Mouse (Mus musculus): ENCODE results near the gene Rora. TPM values are rescaled to one million over a fixed set of nuclear protein-coding genes. Genes with fewer than 3 reads are reported as not detected.
A peak's percentile ranks its signal among the peaks of the same experiment; 100 is the strongest.

Gene Rora
- polyA plus RNA-seq, 1 experiment from 2014 or later, result 12.5 TPM

- Histone ChIP-seq H3K4me3 (no peak overlapping the region), H3K27ac (no peak overlapping the region), H3K9me3 (no peaks in the 10 kb centered on the region), H3K36me3 (no peaks in the 10 kb centered on the region), H3K9ac (no peak overlapping the region), H3K4me1 (peaks cover 9% of the 10 kb centered on the region; the same call in 1 of the 2 replicates), H3K27me3 (no peaks in the 10 kb centered on the region), H3K4me2 (replicated peaks) (no peak overlapping the region)
- ATAC-seq (ENCODE audit: insufficient number of reproducible peaks, insufficient read depth, low FRiP score, low TSS enrichment), result no peak
- 92% methylated on average over 8 of the region's 8 CpGs for WGBS
Observed at GRCm38 (mm10) chr9:69250326-69250725, 596.7 kb downstream of the Rora start.

- Histone ChIP-seq H3K27ac (no peak overlapping the region), H3K4me3 (no peak overlapping the region), H3K9ac (no peak overlapping the region), H3K4me2 (replicated peaks) (no peak overlapping the region), H3K9me3 (no peaks in the 10 kb centered on the region), H3K36me3 (no peaks in the 10 kb centered on the region), H3K4me1 (peaks cover 7% of the 10 kb centered on the region; the same call in 1 of the 2 replicates), H3K27me3 (no peaks in the 10 kb centered on the region)
- WGBS, result 43% methylated on average over 5 of the region's 5 CpGs
- ATAC-seq (ENCODE audit: insufficient number of reproducible peaks, insufficient read depth, low FRiP score, low TSS enrichment), result no peak
Observed at GRCm38 (mm10) chr9:69258506-69258905, 604.9 kb downstream of the Rora start.

- H3K4me2 ChIP-seq (replicated peaks), result 0 out of 2 replicates have a peak overlapping the region, but pooled peaks have one; percentile 1
- H3K9ac ChIP-seq, result 0 out of 2 replicates have a peak overlapping the region, but pooled peaks have one; percentile 16
- peak; percentile 10; the same call in 1 of the 2 replicates for ATAC-seq (ENCODE audit: insufficient number of reproducible peaks, insufficient read depth, low FRiP score, low TSS enrichment)
- H3K4me3 ChIP-seq, result no peak overlapping the region
- WGBS, result 4% methylated on average over 9 of the region's 9 CpGs
- H3K36me3 ChIP-seq, result no peaks in the 10 kb centered on the region
- no peaks in the 10 kb centered on the region for H3K9me3 ChIP-seq
- no peaks in the 10 kb centered on the region for H3K27me3 ChIP-seq
- peaks cover 7% of the 10 kb centered on the region; the same call in 1 of the 2 replicates for H3K4me1 ChIP-seq
- no peak overlapping the region for H3K27ac ChIP-seq
Observed at GRCm38 (mm10) chr9:69259382-69259781, 605.8 kb downstream of the Rora start.

GRCm38 (mm10) chr9:69265151-69265550 is 611.6 kb downstream of the Rora start:
- no peak overlapping the region for H3K4me3 ChIP-seq
- 77% methylated on average over 7 of the region's 7 CpGs for WGBS
- no peak overlapping the region for H3K9ac ChIP-seq
- H3K4me1 ChIP-seq, result no peaks in the 10 kb centered on the region
- no peaks in the 10 kb centered on the region for H3K27me3 ChIP-seq
- no peak overlapping the region for H3K27ac ChIP-seq
- H3K36me3 ChIP-seq, result no peaks in the 10 kb centered on the region
- H3K4me2 ChIP-seq (replicated peaks), result no peak overlapping the region
- H3K9me3 ChIP-seq, result no peaks in the 10 kb centered on the region
- no peak for ATAC-seq (ENCODE audit: insufficient number of reproducible peaks, insufficient read depth, low FRiP score, low TSS enrichment)

GRCm38 (mm10) chr9:69270374-69270773 is 616.8 kb downstream of the Rora start:
- Histone ChIP-seq H3K4me1 (no peaks in the 10 kb centered on the region), H3K27ac (no peak overlapping the region), H3K9ac (no peak overlapping the region), H3K4me3 (no peak overlapping the region), H3K4me2 (replicated peaks) (no peak overlapping the region), H3K27me3 (no peaks in the 10 kb centered on the region), H3K9me3 (no peaks in the 10 kb centered on the region), H3K36me3 (no peaks in the 10 kb centered on the region)
- ATAC-seq (ENCODE audit: insufficient number of reproducible peaks, insufficient read depth, low FRiP score, low TSS enrichment), result no peak
- 59% methylated on average over 8 of the region's 8 CpGs for WGBS

- H3K36me3 ChIP-seq, result no peaks in the 10 kb centered on the region
- no peak for ATAC-seq (ENCODE audit: insufficient number of reproducible peaks, insufficient read depth, low FRiP score, low TSS enrichment)
- WGBS, result 56% methylated on average over 7 of the region's 7 CpGs
Observed at GRCm38 (mm10) chr9:69270931-69271330, 617.3 kb downstream of the Rora start.

GRCm38 (mm10) chr9:69272884-69273283 is 619.3 kb downstream of the Rora start:
- Histone ChIP-seq H3K36me3 (no peaks in the 10 kb centered on the region), H3K9ac (no peak overlapping the region), H3K4me3 (no peak overlapping the region), H3K4me1 (no peaks in the 10 kb centered on the region), H3K27me3 (no peaks in the 10 kb centered on the region), H3K4me2 (replicated peaks) (no peak overlapping the region), H3K9me3 (no peaks in the 10 kb centered on the region), H3K27ac (no peak overlapping the region)
- 80% methylated on average over 9 of the region's 9 CpGs for WGBS
- no peak for ATAC-seq (ENCODE audit: insufficient number of reproducible peaks, insufficient read depth, low FRiP score, low TSS enrichment)

More at GRCm38 (mm10) chr9:69270931-69271330, 617.3 kb downstream of the Rora start:
- H3K4me2 ChIP-seq (replicated peaks), result no peak overlapping the region
- H3K9ac ChIP-seq, result no peak overlapping the region
- no peaks in the 10 kb centered on the region for H3K27me3 ChIP-seq
- H3K4me1 ChIP-seq, result no peaks in the 10 kb centered on the region
- H3K27ac ChIP-seq, result no peak overlapping the region
- no peak overlapping the region for H3K4me3 ChIP-seq
- no peaks in the 10 kb centered on the region for H3K9me3 ChIP-seq

GRCm38 (mm10) chr9:69274766-69275485 is 621.3 kb downstream of the Rora start:
- H3K9ac ChIP-seq, result no peak overlapping the region
- 78% methylated on average over 10 of the region's 10 CpGs for WGBS
- H3K4me2 ChIP-seq (replicated peaks), result no peak overlapping the region
- no peaks in the 10 kb centered on the region for H3K4me1 ChIP-seq
- no peaks in the 10 kb centered on the region for H3K27me3 ChIP-seq
- no peaks in the 10 kb centered on the region for H3K9me3 ChIP-seq
- H3K36me3 ChIP-seq, result no peaks in the 10 kb centered on the region
- no peak overlapping the region for H3K27ac ChIP-seq
- H3K4me3 ChIP-seq, result no peak overlapping the region
- no peak for ATAC-seq (ENCODE audit: insufficient number of reproducible peaks, insufficient read depth, low FRiP score, low TSS enrichment)

- Histone ChIP-seq H3K36me3 (no peaks in the 10 kb centered on the region), H3K27me3 (no peaks in the 10 kb centered on the region), H3K9me3 (no peaks in the 10 kb centered on the region), H3K4me3 (no peak overlapping the region), H3K27ac (no peak overlapping the region), H3K9ac (no peak overlapping the region), H3K4me2 (replicated peaks) (no peak overlapping the region), H3K4me1 (no peaks in the 10 kb centered on the region)
- 57% methylated on average over 10 of the region's 10 CpGs for WGBS
- ATAC-seq (ENCODE audit: insufficient number of reproducible peaks, insufficient read depth, low FRiP score, low TSS enrichment), result no peak
Observed at GRCm38 (mm10) chr9:69277256-69277655, 623.7 kb downstream of the Rora start.

GRCm38 (mm10) chr9:69285011-69285410 is 631.4 kb downstream of the Rora start:
- Histone ChIP-seq H3K27ac (no peak overlapping the region), H3K36me3 (no peaks in the 10 kb centered on the region), H3K4me1 (peaks cover 10% of the 10 kb centered on the region), H3K9me3 (no peaks in the 10 kb centered on the region), H3K4me3 (no peak overlapping the region), H3K9ac (no peak overlapping the region), H3K27me3 (no peaks in the 10 kb centered on the region), H3K4me2 (replicated peaks) (no peak overlapping the region)
- WGBS, result 87% methylated on average over 3 of the region's 3 CpGs
- no peak for ATAC-seq (ENCODE audit: insufficient number of reproducible peaks, insufficient read depth, low FRiP score, low TSS enrichment)

GRCm38 (mm10) chr9:69288113-69288512 is 634.5 kb downstream of the Rora start:
- Histone ChIP-seq H3K4me2 (replicated peaks) (no peak overlapping the region), H3K36me3 (no peaks in the 10 kb centered on the region), H3K9me3 (no peaks in the 10 kb centered on the region), H3K9ac (no peak overlapping the region), H3K27ac (no peak overlapping the region), H3K27me3 (0 out of 2 replicates have a peak, but pooled peaks cover 6% of the 10 kb centered on the region), H3K4me3 (no peak overlapping the region), H3K4me1 (peaks cover 32% of the 10 kb centered on the region)
- WGBS, result 67% methylated on average over 1 of the region's 1 CpGs
- no peak for ATAC-seq (ENCODE audit: insufficient number of reproducible peaks, insufficient read depth, low FRiP score, low TSS enrichment)

GRCm38 (mm10) chr9:69288586-69288985 is 635.0 kb downstream of the Rora start:
- Histone ChIP-seq H3K27ac (no peak overlapping the region), H3K9me3 (no peaks in the 10 kb centered on the region), H3K36me3 (no peaks in the 10 kb centered on the region), H3K4me2 (replicated peaks) (peak overlapping the region; percentile 93), H3K4me3 (no peak overlapping the region), H3K27me3 (0 out of 2 replicates have a peak, but pooled peaks cover 6% of the 10 kb centered on the region), H3K4me1 (peaks cover 37% of the 10 kb centered on the region), H3K9ac (no peak overlapping the region)
- 23% methylated on average over 5 of the region's 5 CpGs for WGBS
- ATAC-seq (ENCODE audit: insufficient number of reproducible peaks, insufficient read depth, low FRiP score, low TSS enrichment), result no peak
